In genomic region chr9:114389905-114390748, GRCm38 (mm10) we compare ENCODE assay signal across 8 mouse cellular contexts. TPM values are rescaled to one million over a fixed set of nuclear protein-coding genes. Genes with fewer than 3 reads are reported as not detected.
DNase-seq lines count a peak whose midpoint lies in the region; ATAC-seq and TF ChIP-seq lines count a peak whose summit lies in the region.

Gene Crtap, minus strand, starts transcription at chr9:114390675.

- no peaks in the 10 kb centered on the region for H3K9me3 ChIP-seq in hindbrain, embryonic 11.5 days (ENCODE audit: control insufficient read depth, low read length)

- DNase-seq in layer of hippocampus, adult 2 months (ENCODE audit: low spot score in 2 of 2): no peak
- DNase-seq in layer of hippocampus, adult 11-12 months (ENCODE audit: low spot score): no peak
- DNase-seq in cerebellum, adult 8-10 months: peak; percentile 42
- peak in 1 of 2 experiments; percentile 52 for DNase-seq in frontal cortex, adult 2 months (ENCODE audit: extremely low spot score in 1 of 2, low spot score in 1 of 2)
- peak; percentile 76 for DNase-seq in hindbrain, embryonic 11.5 days (ENCODE audit: low spot score)
- peak; percentile 42 to 48 for DNase-seq in left cerebral cortex, postnatal 25 days (ENCODE audit: low spot score in 2 of 2)
- peak; percentile 47 for DNase-seq in right cerebral cortex, postnatal 4 days

- TF ChIP-seq CTCF in layer of hippocampus, adult 2 months (conservative IDR thresholded peaks at IDR 0.05): no peak

- H3K27me3 ChIP-seq in hindbrain, embryonic 11.5 days (ENCODE audit: control insufficient read depth, insufficient read depth, low read length): no peaks in the 10 kb centered on the region

- H3K9ac ChIP-seq in hindbrain, embryonic 11.5 days (ENCODE audit: low read depth, low read length): peak within 1 kb of the TSS; percentile 83

- peak within 1 kb of the TSS; percentile 90 for H3K4me2 ChIP-seq in hindbrain, embryonic 11.5 days (replicated peaks; ENCODE audit: low read depth, low read length)

- WGBS in hindbrain, embryonic 11.5 days: under 1% methylated on average over 90 of the region's 96 CpGs

- H3K4me3 ChIP-seq in layer of hippocampus, adult 2 months: peak within 1 kb of the TSS; percentile 81
- H3K4me3 ChIP-seq in hindbrain, embryonic 11.5 days (ENCODE audit: low read depth, low read length): peak within 1 kb of the TSS; percentile 74

- peak within 1 kb of the TSS; percentile 61 for H3K27ac ChIP-seq in layer of hippocampus, adult 2 months
- peak within 1 kb of the TSS; percentile 51; the same call in 1 of the 2 replicates for H3K27ac ChIP-seq in hindbrain, embryonic 11.5 days (ENCODE audit: low read depth, low read length)

- no peaks in the 10 kb centered on the region for H3K36me3 ChIP-seq in hindbrain, embryonic 11.5 days (ENCODE audit: control insufficient read depth, insufficient read depth, low read length)

- intact Hi-C loops in left cerebral cortex, postnatal 25 days (cut with DNase I): no loop called here

- no peaks in the 10 kb centered on the region for H3K4me1 ChIP-seq in hindbrain, embryonic 11.5 days (replicated peaks; ENCODE audit: control insufficient read depth, insufficient read depth, low read length)

- peak; percentile 85 for ATAC-seq in hindbrain, embryonic 11.5 days (ENCODE audit: low FRiP score)
- ATAC-seq in megakaryocyte progenitor cell, adult 5-6 weeks (replicated peaks; ENCODE audit: poor library complexity): peak; percentile 75

RNA-seq across cellular contexts. Expression of gene Crtap, which starts in this region (rescaled TPM):
- total RNA-seq in layer of hippocampus, adult 2 months (2021): 1 to 10 TPM; 5.4 to 6.0 TPM
- 15.5 and 16.4 TPM in 2 replicates for polyA plus RNA-seq in frontal cortex, adult 2 months (2012; rRNA removed)
- polyA plus RNA-seq in hindbrain, embryonic 11.5 days (2014; fragmentation: Nextera tagmentation; extraction: Ambion mirVana): 56.5 and 57.8 TPM in 2 replicates
- total RNA-seq in left cerebral cortex, postnatal 25 days (2021): 1 to 10 TPM; 5.9 to 7.1 TPM
- 79.4 and 90.2 TPM in 2 replicates for total RNA-seq in megakaryocyte progenitor cell, adult 5-6 weeks (2015)
- 22.0 and 33.4 TPM in 2 replicates for total RNA-seq in megakaryocyte progenitor cell, adult 5-6 weeks (2017)

Comparison
In these comparisons a context has a peak if more than half of its experiments do, and no peak if none do; other contexts are left out.
1. DNase-seq: peak in cerebellum, adult 8-10 months (single experiment), hindbrain, embryonic 11.5 days (single experiment), left cerebral cortex, postnatal 25 days (2 of 2) and right cerebral cortex, postnatal 4 days (single experiment); none in layer of hippocampus, adult 2 months (0 of 2) and layer of hippocampus, adult 11-12 months (single experiment).